Mouse (Mus musculus) limb, embryonic 10.5 days (tissue): Measurements from ENCODE around the gene Tnfrsf25. TPM values are rescaled to one million over a fixed set of nuclear protein-coding genes. Genes with fewer than 3 reads are reported as not detected.
A peak's percentile ranks its signal among the peaks of the same experiment; 100 is the strongest.

Experiments
- DNase-seq: peaks from one replicate; pipeline ENCODE4 v3.0.0-alpha.2; 2017; ENCODE audit warnings: low spot score
- H3K27ac ChIP-seq: fragments of 300-500 bp; sonication (generic); 2 replicates; pipeline ENCODE4 v1.5.1; 2016; ENCODE audit warnings: mild to moderate bottlenecking
- H3K27me3 ChIP-seq: fragments of 300-500 bp; sonication (generic); 2 replicates; pipeline ENCODE4 v1.6.1; 2016; ENCODE audit warnings: low read depth, mild to moderate bottlenecking; ENCODE audit not compliant: poor library complexity, severe bottlenecking
- H3K36me3 ChIP-seq: fragments of 300-500 bp; sonication (generic); 2 replicates; pipeline ENCODE4 v1.6.1; 2016; ENCODE audit warnings: mild to moderate bottlenecking, moderate library complexity
- H3K4me1 ChIP-seq: fragments of 300-500 bp; sonication (generic); 2 replicates; pipeline ENCODE4 v1.6.1; 2016
- H3K4me3 ChIP-seq: fragments of 300-500 bp; sonication (generic); 2 replicates; pipeline ENCODE4 v1.5.1; 2016; ENCODE audit warnings: mild to moderate bottlenecking, moderate library complexity
- H3K9me3 ChIP-seq: fragments of 300-500 bp; sonication (generic); replicated peaks from 2 replicates; pipeline ENCODE4 v1.6.1; 2016; ENCODE audit warnings: mild to moderate bottlenecking
- WGBS: fragments of 180-500 bp; shearing (Covaris S2); methylation state at CpG from one replicate; pipeline ENCODE4 v1.1.7; 2016; 5-methylcytosine and 5-hydroxymethylcytosine counted together
- polyA plus RNA-seq: library from polyadenylated mRNA; unstranded; fragments of >200 nt; fragmentation: Nextera tagmentation; extraction: Ambion mirVana; gene quantifications from 2 replicates; pipeline ENCODE4 v1.2.1, GENCODE M21; 2016

The Tnfrsf25 gene
- polyA plus RNA-seq, 1 experiment from 2014 or later = 0.75 TPM

GRCm38 (mm10) chr4:152114080-152114479 lies 1.7 kb upstream of the Tnfrsf25 start:
- peaks cover 72% of the 10 kb centered on the region for H3K27me3 ChIP-seq
- WGBS = 61% methylated on average over 16 of the region's 16 CpGs
- H3K4me1 ChIP-seq = peaks cover 20% of the 10 kb centered on the region
- peaks cover 53% of the 10 kb centered on the region for H3K36me3 ChIP-seq
- H3K27ac ChIP-seq = no peak overlapping the region
- H3K4me3 ChIP-seq = no peak overlapping the region
- H3K9me3 ChIP-seq = no peaks in the 10 kb centered on the region
- DNase-seq = no peak

- H3K4me1 ChIP-seq = peaks cover 42% of the 10 kb centered on the region
- peaks cover 27% of the 10 kb centered on the region for H3K36me3 ChIP-seq
- H3K27me3 ChIP-seq = peaks cover 100% of the 10 kb centered on the region
- no peak overlapping the region for H3K4me3 ChIP-seq
- no peak overlapping the region for H3K27ac ChIP-seq
- WGBS = 69% methylated on average over 9 of the region's 9 CpGs
- DNase-seq = no peak
- no peaks in the 10 kb centered on the region for H3K9me3 ChIP-seq
These were observed 1.8 kb downstream of the Tnfrsf25 start for GRCm38 (mm10) chr4:152117538-152117937.

DNA sequence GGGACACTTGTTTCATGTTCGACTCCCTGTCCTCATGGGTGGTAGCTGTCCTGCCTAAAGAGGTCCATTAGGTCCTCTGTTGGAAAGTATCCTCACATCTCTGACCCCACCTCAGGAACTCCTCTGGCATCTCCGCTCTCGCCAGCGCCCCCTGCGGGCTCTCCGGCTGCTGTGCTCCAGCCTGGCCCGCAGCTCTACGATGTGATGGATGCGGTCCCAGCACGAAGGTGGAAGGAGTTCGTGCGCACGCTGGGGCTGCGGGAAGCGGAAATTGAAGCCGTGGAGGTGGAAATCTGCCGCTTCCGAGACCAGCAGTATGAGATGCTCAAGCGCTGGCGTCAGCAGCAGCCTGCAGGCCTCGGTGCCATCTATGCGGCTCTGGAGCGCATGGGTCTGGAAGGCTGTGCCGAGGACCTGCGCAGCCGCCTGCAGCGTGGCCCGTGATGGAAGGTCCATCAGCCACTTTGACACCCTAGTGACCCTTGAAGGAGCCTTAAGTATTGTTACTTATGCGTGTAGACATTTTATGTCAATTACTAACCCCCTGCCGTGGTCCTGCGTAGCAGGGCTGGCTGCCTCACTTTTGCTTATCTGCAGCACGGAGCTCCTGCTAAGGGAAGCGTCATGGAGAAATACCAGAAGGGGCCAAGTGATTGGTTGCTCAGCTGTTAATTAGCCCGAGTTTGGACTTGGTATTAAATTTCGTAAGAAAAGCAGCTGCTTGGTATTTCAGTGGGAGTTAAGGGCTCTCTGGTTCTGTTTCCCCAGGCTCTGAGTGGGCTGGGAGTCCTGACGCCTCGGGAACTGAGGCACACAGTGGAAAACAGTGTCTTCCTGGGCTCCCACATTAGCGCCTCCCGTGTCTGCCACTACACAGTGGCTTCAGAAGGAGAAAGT lies 3.9 kb downstream of the Tnfrsf25 start:
- Histone ChIP-seq H3K36me3 (peaks cover 6% of the 10 kb centered on the region), H3K4me1 (peaks cover 43% of the 10 kb centered on the region), H3K27ac (no peak overlapping the region), H3K4me3 (peak overlapping the region; percentile 35), H3K9me3 (no peaks in the 10 kb centered on the region), H3K27me3 (peaks cover 100% of the 10 kb centered on the region)
- 2% methylated on average over 39 of the region's 39 CpGs for WGBS
- DNase-seq = peak; percentile 81

DNA sequence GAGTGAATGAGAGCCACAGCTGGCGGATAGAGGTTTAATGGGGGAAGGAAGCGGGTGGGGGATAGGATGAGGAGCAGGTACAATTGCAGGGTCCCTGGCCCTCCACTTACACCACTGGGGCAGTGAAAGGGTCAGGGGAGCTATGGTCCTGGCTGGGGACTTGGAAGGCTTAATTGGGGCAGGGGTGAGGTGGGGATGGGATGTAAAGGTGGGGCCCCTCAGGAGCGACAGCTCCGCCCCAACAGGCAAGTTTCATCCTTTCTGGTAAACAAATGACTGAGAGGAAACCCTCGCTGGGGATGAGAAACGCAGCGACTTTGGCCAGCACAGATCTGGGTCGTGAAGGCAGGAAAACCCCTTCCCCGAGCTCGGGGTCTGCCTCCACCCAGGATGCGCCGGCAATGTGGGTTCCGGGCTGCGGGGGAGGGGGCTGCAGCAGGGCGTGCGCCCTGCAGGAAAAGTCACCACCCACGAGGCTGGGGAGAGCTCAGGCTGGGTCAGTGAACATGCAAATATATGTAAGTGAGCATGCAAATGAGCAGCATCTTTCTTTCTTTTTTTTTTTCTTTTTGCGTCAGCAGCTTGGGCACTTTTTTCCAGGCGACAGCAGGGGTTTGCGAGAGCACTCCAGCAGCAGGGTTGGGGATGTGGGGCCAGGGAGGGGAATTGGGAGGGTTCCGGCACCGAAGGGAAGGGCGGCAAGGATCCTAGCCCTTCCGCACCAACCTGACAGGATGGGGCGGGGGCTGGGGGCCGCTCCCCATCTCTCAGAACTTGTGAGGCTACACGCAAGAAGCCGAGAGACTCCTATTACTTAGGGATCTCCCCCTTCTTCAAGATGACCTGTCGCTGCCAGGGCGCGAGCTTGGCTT lies 4.8 kb downstream of the Tnfrsf25 start:
- Histone ChIP-seq H3K36me3 (no peaks in the 10 kb centered on the region), H3K9me3 (no peaks in the 10 kb centered on the region), H3K4me3 (peak overlapping the region; percentile 35), H3K27me3 (peaks cover 100% of the 10 kb centered on the region), H3K27ac (no peak overlapping the region), H3K4me1 (peaks cover 47% of the 10 kb centered on the region)
- under 1% methylated on average over 31 of the region's 31 CpGs for WGBS
- peak; percentile 49 for DNase-seq

DNA sequence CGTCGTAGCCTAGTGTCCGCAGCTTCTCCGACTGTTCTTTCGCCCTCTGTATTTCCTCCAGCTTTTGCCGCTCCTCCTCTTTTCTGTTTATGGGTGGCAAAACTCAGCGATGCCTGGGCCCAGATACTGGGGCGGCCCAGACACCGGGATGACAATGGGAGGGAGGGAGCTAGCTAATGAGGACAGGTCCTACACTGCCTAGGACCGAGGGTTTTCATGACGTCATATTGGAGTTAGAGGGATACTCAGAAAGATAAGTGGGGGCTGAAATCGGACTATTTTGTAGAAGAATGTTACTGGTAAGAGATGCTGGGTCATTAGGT lies 5.4 kb downstream of the Tnfrsf25 start:
- no peak overlapping the region for H3K27ac ChIP-seq
- H3K4me3 ChIP-seq = peak overlapping the region; percentile 35
- H3K9me3 ChIP-seq = no peaks in the 10 kb centered on the region
- no peaks in the 10 kb centered on the region for H3K36me3 ChIP-seq
- peaks cover 100% of the 10 kb centered on the region for H3K27me3 ChIP-seq
- DNase-seq = no peak
- 2% methylated on average over 12 of the region's 12 CpGs for WGBS
- H3K4me1 ChIP-seq = peaks cover 47% of the 10 kb centered on the region

GRCm38 (mm10) chr4:152124361-152124961 lies 8.7 kb downstream of the Tnfrsf25 start:
- H3K27ac ChIP-seq = no peak overlapping the region
- 11% methylated on average over 13 of the region's 13 CpGs for WGBS
- peaks cover 51% of the 10 kb centered on the region for H3K4me1 ChIP-seq
- no peaks in the 10 kb centered on the region for H3K36me3 ChIP-seq
- H3K9me3 ChIP-seq = no peaks in the 10 kb centered on the region
- no peak for DNase-seq
- peaks cover 100% of the 10 kb centered on the region for H3K27me3 ChIP-seq
- H3K4me3 ChIP-seq = 0 out of 2 replicates have a peak overlapping the region, but pooled peaks have one; percentile 42

- 8% methylated on average over 56 of the region's 56 CpGs for WGBS
- no peak for DNase-seq
- H3K9me3 ChIP-seq = no peaks in the 10 kb centered on the region
- peaks cover 100% of the 10 kb centered on the region for H3K27me3 ChIP-seq
- peaks cover 51% of the 10 kb centered on the region for H3K4me1 ChIP-seq
- H3K27ac ChIP-seq = 0 out of 2 replicates have a peak overlapping the region, but pooled peaks have one; percentile 51
- H3K36me3 ChIP-seq = no peaks in the 10 kb centered on the region
- H3K4me3 ChIP-seq = peak overlapping the region; percentile 42
These were observed 9.7 kb downstream of the Tnfrsf25 start for GRCm38 (mm10) chr4:152125161-152126025.

DNA sequence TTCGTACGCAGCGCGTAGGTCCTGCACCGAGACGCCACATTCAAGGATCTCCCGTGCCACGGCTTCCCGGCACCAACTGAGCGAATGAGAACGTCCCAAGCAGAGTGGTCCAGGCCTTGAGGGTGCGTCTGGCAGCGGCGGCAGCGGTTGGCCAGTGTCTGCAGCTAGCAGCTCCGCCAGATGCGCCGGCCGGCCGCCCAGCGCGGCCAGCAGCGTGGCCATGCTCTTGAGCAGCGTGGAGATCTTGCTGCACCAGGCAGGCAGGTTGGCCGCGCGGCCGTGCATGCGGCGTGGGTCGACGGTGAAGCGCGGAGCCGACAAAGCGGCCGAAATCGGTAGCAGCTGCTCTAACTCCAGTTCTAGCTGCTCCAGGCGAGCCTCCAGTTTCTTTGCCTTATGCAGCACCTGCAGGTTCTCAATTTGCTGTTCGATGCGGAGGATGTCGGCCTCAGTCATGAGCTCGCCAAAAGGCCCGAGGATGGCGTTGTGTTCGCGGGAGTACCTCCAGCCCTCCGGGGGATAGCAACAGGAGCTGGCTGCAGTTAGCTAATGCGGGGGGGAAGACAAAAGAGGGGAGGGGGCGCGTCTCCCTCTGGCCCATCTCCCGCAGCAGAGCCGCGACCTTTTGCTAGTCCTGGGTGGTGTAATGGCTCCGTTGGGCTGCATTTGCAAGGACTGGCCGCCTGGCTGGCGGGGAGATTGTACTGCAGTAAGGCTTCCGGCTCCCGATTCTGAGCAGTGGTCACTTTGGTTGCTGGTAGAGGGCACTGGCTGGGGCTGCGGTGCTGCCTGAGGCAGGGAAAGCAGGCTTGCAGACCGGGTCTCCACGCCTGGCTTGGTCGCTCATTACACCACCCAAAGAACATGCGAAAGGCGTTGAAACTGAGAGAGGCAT lies 10.5 kb downstream of the Tnfrsf25 start:
- peak overlapping the region; percentile 42 for H3K4me3 ChIP-seq
- peak; percentile 67 for DNase-seq
- peaks cover 51% of the 10 kb centered on the region for H3K4me1 ChIP-seq
- peaks cover 100% of the 10 kb centered on the region for H3K27me3 ChIP-seq
- no peaks in the 10 kb centered on the region for H3K9me3 ChIP-seq
- H3K27ac ChIP-seq = 0 out of 2 replicates have a peak overlapping the region, but pooled peaks have one; percentile 51
- no peaks in the 10 kb centered on the region for H3K36me3 ChIP-seq
- WGBS = 5% methylated on average over 65 of the region's 65 CpGs

GRCm38 (mm10) chr4:152127884-152128283 lies 12.2 kb downstream of the Tnfrsf25 start:
- 80% methylated on average over 11 of the region's 11 CpGs for WGBS
- H3K4me1 ChIP-seq = peaks cover 67% of the 10 kb centered on the region
- DNase-seq = peak; percentile 35

GRCm38 (mm10) chr4:152128784-152129183 lies 13.1 kb downstream of the Tnfrsf25 start:
- 52% methylated on average over 5 of the region's 5 CpGs for WGBS
- DNase-seq = no peak
- Histone ChIP-seq H3K4me1 (peaks cover 68% of the 10 kb centered on the region), H3K36me3 (no peaks in the 10 kb centered on the region), H3K27ac (no peak overlapping the region), H3K4me3 (no peak overlapping the region), H3K27me3 (peaks cover 100% of the 10 kb centered on the region), H3K9me3 (no peaks in the 10 kb centered on the region)

More at GRCm38 (mm10) chr4:152127884-152128283, 12.2 kb downstream of the Tnfrsf25 start:
- Histone ChIP-seq H3K27ac (no peak overlapping the region), H3K9me3 (no peaks in the 10 kb centered on the region), H3K27me3 (peaks cover 100% of the 10 kb centered on the region), H3K4me3 (no peak overlapping the region), H3K36me3 (no peaks in the 10 kb centered on the region)

DNA sequence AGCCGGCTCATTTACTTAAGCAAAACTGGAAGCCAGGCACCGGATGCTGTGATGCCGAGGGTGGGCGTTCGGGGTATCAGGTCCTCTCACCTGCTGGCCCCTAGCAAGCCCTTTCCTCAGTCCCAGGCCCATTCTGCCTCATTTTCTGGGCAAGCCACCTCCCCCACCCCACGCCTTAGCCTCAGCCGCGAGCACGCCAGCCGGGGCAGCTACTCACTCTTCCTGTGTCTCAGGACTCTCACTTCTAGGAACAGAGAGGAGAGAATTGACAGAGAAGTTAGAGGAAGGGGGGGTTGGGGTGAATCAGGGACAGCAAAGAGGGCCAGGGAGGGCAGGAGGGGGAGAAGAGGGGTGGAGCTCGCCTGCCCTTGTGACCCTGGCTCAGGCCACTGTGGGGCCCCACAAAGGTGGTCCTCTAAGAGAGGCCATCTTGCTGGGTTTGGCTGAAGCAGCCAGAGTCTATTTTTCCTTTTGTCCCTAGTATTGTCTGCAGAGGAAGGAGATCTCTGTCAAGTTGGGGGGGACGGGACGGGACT lies 13.7 kb downstream of the Tnfrsf25 start:
- Histone ChIP-seq H3K9me3 (no peaks in the 10 kb centered on the region), H3K4me1 (peaks cover 68% of the 10 kb centered on the region), H3K36me3 (no peaks in the 10 kb centered on the region), H3K27ac (no peak overlapping the region), H3K4me3 (peak overlapping the region; percentile 0; the same call in 1 of the 2 replicates), H3K27me3 (peaks cover 100% of the 10 kb centered on the region)
- no peak for DNase-seq
- 22% methylated on average over 13 of the region's 13 CpGs for WGBS
